ENCODE assay signal across 8 mouse cellular contexts in genomic region chr3:88422020-88422720, GRCm38 (mm10). TPM values are rescaled to one million over a fixed set of nuclear protein-coding genes. Genes with fewer than 3 reads are reported as not detected.
DNase-seq lines count a peak whose midpoint lies in the region; ATAC-seq and TF ChIP-seq lines count a peak whose summit lies in the region.

No protein-coding gene starts in this region.

- H3K4me3 ChIP-seq in forebrain, embryonic 12.5 days (replicated peaks) = no peak overlapping the region
- no peak overlapping the region for H3K4me3 ChIP-seq in forebrain, embryonic 11.5 days (ENCODE audit: low read depth, low read length)
- no peak overlapping the region; the same call in 1 of the 2 replicates for H3K4me3 ChIP-seq in hindbrain, embryonic 13.5 days
- H3K4me3 ChIP-seq in lung, embryonic 15.5 days = no peak overlapping the region
- no peak overlapping the region for H3K4me3 ChIP-seq in small intestine, adult 2 months (ENCODE audit: low read depth, low read length)

- intact Hi-C loops in heart, postnatal 10 days (cut with DNase I) = no loop called here

- no peak for TF ChIP-seq POLR2A in small intestine, adult 2 months (IDR thresholded peaks at IDR 0.05; ENCODE audit: low read depth, low read length)

- no peak overlapping the region for H3K27ac ChIP-seq in forebrain, embryonic 12.5 days
- H3K27ac ChIP-seq in forebrain, embryonic 11.5 days (ENCODE audit: low read depth, low read length) = no peak overlapping the region
- H3K27ac ChIP-seq in hindbrain, embryonic 13.5 days = no peak overlapping the region
- peak overlapping the region; percentile 40 for H3K27ac ChIP-seq in lung, embryonic 15.5 days
- peak overlapping the region; percentile 78 for H3K27ac ChIP-seq in small intestine, adult 2 months (ENCODE audit: insufficient read depth, low read depth, low read length)

- no peaks in the 10 kb centered on the region for H3K9me3 ChIP-seq in forebrain, embryonic 12.5 days
- no peaks in the 10 kb centered on the region for H3K9me3 ChIP-seq in forebrain, embryonic 11.5 days (ENCODE audit: control insufficient read depth, low read length)
- no peaks in the 10 kb centered on the region for H3K9me3 ChIP-seq in hindbrain, embryonic 13.5 days
- H3K9me3 ChIP-seq in lung, embryonic 15.5 days = no peaks in the 10 kb centered on the region

- H3K9ac ChIP-seq in forebrain, embryonic 12.5 days = 0 out of 2 replicates have a peak overlapping the region, but pooled peaks have one; percentile 29
- H3K9ac ChIP-seq in forebrain, embryonic 11.5 days (ENCODE audit: low read length) = no peak overlapping the region
- peak overlapping the region; percentile 56 for H3K9ac ChIP-seq in hindbrain, embryonic 13.5 days
- H3K9ac ChIP-seq in lung, embryonic 15.5 days = no peak overlapping the region

- no peaks in the 10 kb centered on the region for H3K27me3 ChIP-seq in forebrain, embryonic 12.5 days
- H3K27me3 ChIP-seq in forebrain, embryonic 11.5 days (ENCODE audit: control insufficient read depth, insufficient read depth, low read length) = no peaks in the 10 kb centered on the region
- no peaks in the 10 kb centered on the region for H3K27me3 ChIP-seq in hindbrain, embryonic 13.5 days
- H3K27me3 ChIP-seq in lung, embryonic 15.5 days = no peaks in the 10 kb centered on the region
- H3K27me3 ChIP-seq in small intestine, adult 2 months (ENCODE audit: control insufficient read depth, insufficient read depth, low read length) = no peaks in the 10 kb centered on the region

- ATAC-seq in forebrain, embryonic 12.5 days (ENCODE audit: low FRiP score) = no peak
- no peak for ATAC-seq in forebrain, embryonic 11.5 days (replicated peaks; ENCODE audit: low FRiP score)
- no peak for ATAC-seq in hindbrain, embryonic 13.5 days (ENCODE audit: low FRiP score)
- ATAC-seq in lung, embryonic 15.5 days (ENCODE audit: borderline replicate concordance, extremely low read depth, low FRiP score, low TSS enrichment) = peak; percentile 5; the same call in 1 of the 2 replicates

- peaks cover 40% of the 10 kb centered on the region for H3K36me3 ChIP-seq in forebrain, embryonic 12.5 days (replicated peaks)
- peaks cover 2% of the 10 kb centered on the region; the same call in 1 of the 2 replicates for H3K36me3 ChIP-seq in forebrain, embryonic 11.5 days (ENCODE audit: control insufficient read depth, insufficient read depth, low read length)
- H3K36me3 ChIP-seq in hindbrain, embryonic 13.5 days = peaks cover 44% of the 10 kb centered on the region
- H3K36me3 ChIP-seq in lung, embryonic 15.5 days = peaks cover 32% of the 10 kb centered on the region
- peaks cover 35% of the 10 kb centered on the region for H3K36me3 ChIP-seq in small intestine, adult 2 months (ENCODE audit: control insufficient read depth, insufficient read depth, low read length)

- no peak overlapping the region; the same call in 1 of the 2 replicates for H3K4me2 ChIP-seq in forebrain, embryonic 12.5 days
- no peak overlapping the region for H3K4me2 ChIP-seq in forebrain, embryonic 11.5 days (ENCODE audit: low read depth, low read length, severe bottlenecking)
- peak overlapping the region; percentile 17 for H3K4me2 ChIP-seq in hindbrain, embryonic 13.5 days
- 0 out of 2 replicates have a peak overlapping the region, but pooled peaks have one; percentile 11 for H3K4me2 ChIP-seq in lung, embryonic 15.5 days

- DNase-seq in forebrain, embryonic 11.5 days (ENCODE audit: low spot score) = no peak
- DNase-seq in adipocyte (ENCODE audit: low spot score) = peak; percentile 96
- no peak for DNase-seq in urinary bladder, postnatal 25 days (ENCODE audit: low spot score)
- no peak for DNase-seq in heart, postnatal 10 days

- TF ChIP-seq CTCF in small intestine, adult 2 months (IDR thresholded peaks at IDR 0.05; ENCODE audit: extremely low read depth, insufficient read length, insufficient replicate concordance, low read depth, low read length) = no peak

- peaks cover 25% of the 10 kb centered on the region for H3K4me1 ChIP-seq in forebrain, embryonic 12.5 days
- H3K4me1 ChIP-seq in forebrain, embryonic 11.5 days (replicated peaks; ENCODE audit: control insufficient read depth, insufficient read depth, low read length) = peaks cover 3% of the 10 kb centered on the region; the same call in 1 of the 2 replicates
- H3K4me1 ChIP-seq in hindbrain, embryonic 13.5 days (replicated peaks) = peaks cover 52% of the 10 kb centered on the region
- H3K4me1 ChIP-seq in lung, embryonic 15.5 days = peaks cover 19% of the 10 kb centered on the region
- H3K4me1 ChIP-seq in small intestine, adult 2 months (ENCODE audit: control insufficient read depth, insufficient read depth, insufficient read length, low read length) = peaks cover 25% of the 10 kb centered on the region; the same call in 1 of the 2 replicates

- WGBS in forebrain, embryonic 12.5 days = 38% methylated on average over 9 of the region's 9 CpGs
- 42% methylated on average over 9 of the region's 9 CpGs for WGBS in forebrain, embryonic 11.5 days
- WGBS in hindbrain, embryonic 13.5 days = 35% methylated on average over 9 of the region's 9 CpGs
- WGBS in lung, embryonic 15.5 days = 24% methylated on average over 9 of the region's 9 CpGs
- WGBS in small intestine, adult 2 months = 22% methylated on average over 9 of the region's 9 CpGs

RNA-seq across cellular contexts. Expression of gene Slc25a44, which starts 2.8 kb away (rescaled TPM):
- polyA plus RNA-seq in forebrain, embryonic 12.5 days (2016; fragmentation: Nextera tagmentation; extraction: Ambion mirVana) = 22.7 and 24.9 TPM in 2 replicates
- polyA plus RNA-seq in forebrain, embryonic 11.5 days (2014; fragmentation: Nextera tagmentation; extraction: Ambion mirVana) = 22.6 and 23.1 TPM in 2 replicates
- polyA plus RNA-seq in hindbrain, embryonic 13.5 days (2015; fragmentation: Nextera tagmentation; extraction: Ambion mirVana) = 32.5 and 32.8 TPM in 2 replicates
- polyA plus RNA-seq in lung, embryonic 15.5 days (2015; fragmentation: Nextera tagmentation; extraction: Ambion mirVana) = 13.9 and 14.8 TPM in 2 replicates
- polyA plus RNA-seq in small intestine, adult 2 months (2012; rRNA removed) = 19.7 and 44.8 TPM in 2 replicates
- 10 to 100 TPM; 15.2 to 16.3 TPM for total RNA-seq in heart, postnatal 10 days (2021)

RNA-seq across cellular contexts. Expression of gene Pmf1, which starts 12.0 kb away (rescaled TPM):
- 119 and 120 TPM in 2 replicates for polyA plus RNA-seq in forebrain, embryonic 12.5 days (2016; fragmentation: Nextera tagmentation; extraction: Ambion mirVana)
- polyA plus RNA-seq in forebrain, embryonic 11.5 days (2014; fragmentation: Nextera tagmentation; extraction: Ambion mirVana) = 141 and 158 TPM in 2 replicates
- 36.9 and 37.8 TPM in 2 replicates for polyA plus RNA-seq in hindbrain, embryonic 13.5 days (2015; fragmentation: Nextera tagmentation; extraction: Ambion mirVana)
- 158 and 164 TPM in 2 replicates for polyA plus RNA-seq in lung, embryonic 15.5 days (2015; fragmentation: Nextera tagmentation; extraction: Ambion mirVana)
- polyA plus RNA-seq in small intestine, adult 2 months (2012; rRNA removed) = 52.3 and 108 TPM in 2 replicates
- total RNA-seq in heart, postnatal 10 days (2021) = 10 to 100 TPM; 43.4 to 49.5 TPM

RNA-seq across cellular contexts. Expression of gene Bglap, which starts 37.9 kb away (rescaled TPM):
- polyA plus RNA-seq in forebrain, embryonic 12.5 days (2016; fragmentation: Nextera tagmentation; extraction: Ambion mirVana) = not detected in 2 replicates
- not detected in 2 replicates for polyA plus RNA-seq in forebrain, embryonic 11.5 days (2014; fragmentation: Nextera tagmentation; extraction: Ambion mirVana)
- polyA plus RNA-seq in hindbrain, embryonic 13.5 days (2015; fragmentation: Nextera tagmentation; extraction: Ambion mirVana) = not detected in 2 replicates
- 0.53 TPM in 1 of 2 replicates, not detected in the other for polyA plus RNA-seq in lung, embryonic 15.5 days (2015; fragmentation: Nextera tagmentation; extraction: Ambion mirVana)
- 1.6 TPM in 1 of 2 replicates, not detected in the other for polyA plus RNA-seq in small intestine, adult 2 months (2012; rRNA removed)
- not detected for total RNA-seq in heart, postnatal 10 days (2021)

RNA-seq across cellular contexts. Expression of gene Sema4a, which starts 38.8 kb away (rescaled TPM):
- polyA plus RNA-seq in forebrain, embryonic 12.5 days (2016; fragmentation: Nextera tagmentation; extraction: Ambion mirVana) = 15.3 and 16.0 TPM in 2 replicates
- 9.3 and 10.3 TPM in 2 replicates for polyA plus RNA-seq in forebrain, embryonic 11.5 days (2014; fragmentation: Nextera tagmentation; extraction: Ambion mirVana)
- 25.5 and 27.4 TPM in 2 replicates for polyA plus RNA-seq in hindbrain, embryonic 13.5 days (2015; fragmentation: Nextera tagmentation; extraction: Ambion mirVana)
- 4.5 and 5.3 TPM in 2 replicates for polyA plus RNA-seq in lung, embryonic 15.5 days (2015; fragmentation: Nextera tagmentation; extraction: Ambion mirVana)
- polyA plus RNA-seq in small intestine, adult 2 months (2012; rRNA removed) = 137 and 321 TPM in 2 replicates
- 1 to 10 TPM; 1.8 to 1.9 TPM for total RNA-seq in heart, postnatal 10 days (2021)

RNA-seq across cellular contexts. Expression of gene Bglap2, which starts 43.7 kb away (rescaled TPM):
- not detected in 2 replicates for polyA plus RNA-seq in forebrain, embryonic 12.5 days (2016; fragmentation: Nextera tagmentation; extraction: Ambion mirVana)
- not detected in 2 replicates for polyA plus RNA-seq in forebrain, embryonic 11.5 days (2014; fragmentation: Nextera tagmentation; extraction: Ambion mirVana)
- not detected in 2 replicates for polyA plus RNA-seq in hindbrain, embryonic 13.5 days (2015; fragmentation: Nextera tagmentation; extraction: Ambion mirVana)
- not detected in 2 replicates for polyA plus RNA-seq in lung, embryonic 15.5 days (2015; fragmentation: Nextera tagmentation; extraction: Ambion mirVana)
- polyA plus RNA-seq in small intestine, adult 2 months (2012; rRNA removed) = 0.70 TPM in 1 of 2 replicates, not detected in the other
- total RNA-seq in heart, postnatal 10 days (2021) = not detected

Comparison
In these comparisons a context has a peak if more than half of its experiments do, and no peak if none do; other contexts are left out.
1. H3K9ac ChIP-seq: peak in forebrain, embryonic 12.5 days (single experiment) and hindbrain, embryonic 13.5 days (single experiment); none in forebrain, embryonic 11.5 days (single experiment) and lung, embryonic 15.5 days (single experiment).
2. H3K27ac ChIP-seq: peak in lung, embryonic 15.5 days (single experiment) and small intestine, adult 2 months (single experiment); none in forebrain, embryonic 12.5 days (single experiment), forebrain, embryonic 11.5 days (single experiment) and hindbrain, embryonic 13.5 days (single experiment).
3. H3K4me2 ChIP-seq: peak in hindbrain, embryonic 13.5 days (single experiment) and lung, embryonic 15.5 days (single experiment); none in forebrain, embryonic 12.5 days (single experiment) and forebrain, embryonic 11.5 days (single experiment).